Mouse (Mus musculus): ENCODE measurements around the gene Abcg8.

Abcg8 gene

GRCm38 (mm10) chr17:84709403-84709851 lies 33.3 kb downstream of the Abcg8 start:
- peak; percentile 68 to 72 for DNase-seq (ENCODE audit: low spot score in 2 of 2)

- peak in 1 of 2 experiments; percentile 30 for DNase-seq (ENCODE audit: low spot score in 2 of 2)
Measured at GRCm38 (mm10) chr17:84713563-84714164, 37.6 kb downstream of the Abcg8 start.

GRCm38 (mm10) chr17:84714930-84715329 lies 38.8 kb downstream of the Abcg8 start:
- peak in 1 of 2 experiments; percentile 16 for DNase-seq (ENCODE audit: low spot score in 2 of 2)

- no peak for DNase-seq (ENCODE audit: low spot score in 2 of 2)
Measured at GRCm38 (mm10) chr17:84716252-84716872, 40.3 kb downstream of the Abcg8 start.

- DNase-seq (ENCODE audit: low spot score in 2 of 2), result peak in 1 of 2 experiments; percentile 18
Measured at GRCm38 (mm10) chr17:84717416-84717815, 41.3 kb downstream of the Abcg8 start.

GRCm38 (mm10) chr17:84719105-84719504 lies 43.0 kb downstream of the Abcg8 start:
- no peak for DNase-seq (ENCODE audit: low spot score in 2 of 2)

GRCm38 (mm10) chr17:84724028-84724427 lies 47.9 kb downstream of the Abcg8 start:
- no peak for DNase-seq (ENCODE audit: low spot score in 2 of 2)

- DNase-seq (ENCODE audit: low spot score in 2 of 2), result no peak
Measured at GRCm38 (mm10) chr17:84725163-84725562, 49.1 kb downstream of the Abcg8 start.

- DNase-seq (ENCODE audit: low spot score in 2 of 2), result no peak
Measured at GRCm38 (mm10) chr17:84728201-84728911, 52.3 kb downstream of the Abcg8 start.

- no peak for DNase-seq (ENCODE audit: low spot score in 2 of 2)
Measured at GRCm38 (mm10) chr17:84729140-84729539, 53.0 kb downstream of the Abcg8 start.

GRCm38 (mm10) chr17:84731361-84731760 lies 55.3 kb downstream of the Abcg8 start:
- no peak for DNase-seq (ENCODE audit: low spot score in 2 of 2)

- DNase-seq (ENCODE audit: low spot score in 2 of 2), result no peak
Measured at GRCm38 (mm10) chr17:84732612-84733011, 56.5 kb downstream of the Abcg8 start.

GRCm38 (mm10) chr17:84736719-84737118 lies 60.6 kb downstream of the Abcg8 start:
- DNase-seq (ENCODE audit: low spot score in 2 of 2), result no peak

- no peak for DNase-seq (ENCODE audit: low spot score in 2 of 2)
Measured at GRCm38 (mm10) chr17:84738073-84738797, 62.1 kb downstream of the Abcg8 start.

GRCm38 (mm10) chr17:84744256-84744655 lies 68.2 kb downstream of the Abcg8 start:
- no peak for DNase-seq (ENCODE audit: low spot score in 2 of 2)

GRCm38 (mm10) chr17:84745001-84745400 lies 68.9 kb downstream of the Abcg8 start:
- DNase-seq (ENCODE audit: low spot score in 2 of 2), result no peak

GRCm38 (mm10) chr17:84747212-84747611 lies 71.1 kb downstream of the Abcg8 start:
- DNase-seq (ENCODE audit: low spot score in 2 of 2), result peak; percentile 66 to 68

- no peak for DNase-seq (ENCODE audit: low spot score in 2 of 2)
Measured at GRCm38 (mm10) chr17:84748152-84748682, 72.1 kb downstream of the Abcg8 start.

GRCm38 (mm10) chr17:84749297-84749696 lies 73.2 kb downstream of the Abcg8 start:
- peak; percentile 32 to 52 for DNase-seq (ENCODE audit: low spot score in 2 of 2)
